Mouse (Mus musculus): ENCODE measurements around the gene Ccl4. TPM values are rescaled to one million over a fixed set of nuclear protein-coding genes. Genes with fewer than 3 reads are reported as not detected.

Gene Ccl4
- total RNA-seq, 2 experiments from 2014 or later: not detected

GRCm38 (mm10) chr11:83663532-83663931 lies 1.1 kb downstream of the Ccl4 start:
- DNase-seq (ENCODE audit: low spot score in 2 of 2): no peak

GRCm38 (mm10) chr11:83671743-83672142 lies 9.4 kb downstream of the Ccl4 start:
- no peak for DNase-seq (ENCODE audit: low spot score in 2 of 2)

DNA sequence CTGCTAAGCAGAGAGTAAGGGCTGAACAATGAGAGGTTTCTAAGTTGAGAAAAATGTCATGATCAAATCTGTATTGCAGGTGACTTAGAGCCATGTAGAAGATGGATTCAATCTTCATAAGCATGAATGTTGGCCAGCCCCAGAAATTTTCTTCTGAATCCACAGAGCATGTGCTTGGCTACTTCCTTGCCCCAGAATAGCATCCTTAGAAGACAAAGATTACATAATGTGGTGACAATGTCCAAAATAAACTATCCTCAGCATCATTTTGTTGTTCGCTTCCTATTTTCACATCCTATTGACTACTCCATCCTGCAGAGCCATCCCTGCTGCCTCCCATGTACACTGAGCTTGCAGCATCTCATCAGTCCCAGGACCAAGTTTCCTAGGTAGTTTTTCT lies 13.3 kb downstream of the Ccl4 start:
- no peak for DNase-seq (ENCODE audit: low spot score in 2 of 2)

GRCm38 (mm10) chr11:83689918-83690317 lies 27.5 kb downstream of the Ccl4 start:
- no peak for DNase-seq (ENCODE audit: low spot score in 2 of 2)

DNA sequence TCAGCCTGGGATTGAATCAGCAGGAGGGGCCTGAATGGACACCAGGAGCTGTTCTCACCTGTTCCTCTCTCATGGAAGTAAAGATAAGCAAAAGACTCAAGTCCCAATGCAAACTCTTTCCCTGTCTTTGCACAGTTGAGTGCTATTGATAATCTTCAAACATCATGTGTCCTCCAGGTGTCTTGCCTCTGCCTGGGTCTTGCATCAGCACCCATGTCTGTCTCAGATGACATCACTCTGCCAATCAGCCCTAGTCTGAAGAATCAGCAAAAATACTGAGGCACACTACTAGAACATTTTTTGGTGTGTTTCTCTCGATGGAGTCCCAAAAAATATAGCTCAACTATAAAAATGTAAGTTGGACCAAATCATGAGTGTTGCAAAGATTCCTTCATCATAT lies 29.6 kb downstream of the Ccl4 start:
- DNase-seq (ENCODE audit: low spot score in 2 of 2): no peak

- no peak for DNase-seq (ENCODE audit: low spot score in 2 of 2)
Measured at GRCm38 (mm10) chr11:83703705-83704104, 41.3 kb downstream of the Ccl4 start, which contains the start of gene Wfdc17. Gene Wfdc17 (plus strand): TSS chr11:83703991.

DNA sequence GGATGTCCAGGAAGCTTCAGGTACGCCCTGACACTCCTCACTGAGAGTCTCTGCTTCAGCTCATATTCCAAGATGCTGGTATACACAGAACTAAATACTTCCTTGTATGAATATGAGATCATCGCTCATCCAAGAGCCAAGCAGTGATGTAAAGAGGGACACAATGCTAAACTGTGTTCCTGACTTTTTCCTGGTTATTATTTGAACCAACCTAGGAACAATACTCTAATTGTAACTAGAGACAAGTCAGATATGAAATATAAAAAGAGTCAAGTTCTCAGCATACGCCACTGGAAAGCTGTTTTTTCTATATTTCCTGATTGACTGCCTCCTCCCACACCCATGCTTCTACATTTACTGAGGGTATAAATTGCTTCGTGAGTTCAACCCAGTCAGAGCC lies 46.3 kb downstream of the Ccl4 start, which contains the start of gene Wfdc18:
Gene Wfdc18, plus strand, starts transcription at position 301 of the 400 bp plus-strand sequence.
- no peak for DNase-seq (ENCODE audit: low spot score in 2 of 2)

GRCm38 (mm10) chr11:83709683-83710082 lies 47.3 kb downstream of the Ccl4 start:
- DNase-seq (ENCODE audit: low spot score in 2 of 2): peak; percentile 23 to 25

GRCm38 (mm10) chr11:83712671-83713070 lies 50.3 kb downstream of the Ccl4 start:
- DNase-seq (ENCODE audit: low spot score in 2 of 2): no peak

GRCm38 (mm10) chr11:83713925-83714324 lies 51.5 kb downstream of the Ccl4 start:
- DNase-seq (ENCODE audit: low spot score in 2 of 2): no peak

Other genes starting within 250 kb of the Ccl4 start
- gene Gas2l2, start 233.1 kb upstream of the Ccl4 start, total RNA-seq (2021): not detected
- gene 1700020L24Rik, start 224.9 kb upstream of the Ccl4 start, total RNA-seq (2021): under 1 TPM; 0.47 to 0.53 TPM
- gene Mmp28, start 199.5 kb upstream of the Ccl4 start, total RNA-seq (2021): 1 to 10 TPM; 2.5 to 3.9 TPM
- 10 to 100 TPM; 56.2 to 60.3 TPM for gene Taf15, start 189.5 kb upstream of the Ccl4 start, total RNA-seq (2021)
- not detected for gene Heatr9, start 140.4 kb upstream of the Ccl4 start, total RNA-seq (2021)
- gene Ccl5, start 132.1 kb upstream of the Ccl4 start, total RNA-seq (2021): not detected
- gene Ccl9, start 83.9 kb upstream of the Ccl4 start, total RNA-seq (2021): 1 to 10 TPM; 2.7 to 2.8 TPM
- under 1 TPM; 0.75 to 0.98 TPM for gene Ccl6, start 69.5 kb upstream of the Ccl4 start, total RNA-seq (2021)
- not detected for gene Rpl9-ps1, start 17.0 kb upstream of the Ccl4 start, total RNA-seq (2021)
- gene Ccl3, start 13.2 kb upstream of the Ccl4 start, total RNA-seq (2021): not detected
- gene Wfdc17, start 41.4 kb downstream of the Ccl4 start, total RNA-seq (2021): not detected
- gene Wfdc18, start 46.4 kb downstream of the Ccl4 start, total RNA-seq (2021): 1 to 10 TPM; 1.1 to 1.2 TPM
- gene Wfdc21, start 84.4 kb downstream of the Ccl4 start, total RNA-seq (2021): not detected
- 10 to 100 TPM; 12.0 to 13.2 TPM for gene Heatr6, start 91.1 kb downstream of the Ccl4 start, total RNA-seq (2021)
- under 1 TPM; 0.21 to 0.68 TPM for gene Hnf1b, start 187.5 kb downstream of the Ccl4 start, total RNA-seq (2021)

All from left cerebral cortex, adult 18-20 months (tissue).